Mouse (Mus musculus) embryonic facial prominence, embryonic 11.5 days (tissue): ENCODE measurements at regions not wholly inside any gene's neighbourhood (a gene's known extent, or its start where the extent isn't known, plus 50 kb on each side); places are given as distances from the start of the nearest gene placed in this dataset.

Experiments used
- ATAC-seq: fragments of 200-750 bp; cut with Nextera tagmentation; replicated peaks from 2 replicates; pipeline ENCODE4 v1.8.0; 2017; ENCODE audit warnings: low read depth; ENCODE audit not compliant: insufficient number of reproducible peaks, low FRiP score, low TSS enrichment
- DNase-seq: peaks from one replicate; pipeline ENCODE4 v3.0.0-alpha.2; 2015; ENCODE audit warnings: low spot score
- H3K27ac ChIP-seq: fragments of 300-500 bp; sonication (generic); replicated peaks from 2 replicates; pipeline ENCODE4 v1.5.1; 2014; ENCODE audit warnings: mild to moderate bottlenecking, low read depth, low read length, control low read depth
- H3K27me3 ChIP-seq: fragments of 300-500 bp; sonication (generic); 2 replicates; pipeline ENCODE4 v1.6.1; 2014; ENCODE audit warnings: mild to moderate bottlenecking, low read length, moderate library complexity, mixed read lengths; ENCODE audit not compliant: control insufficient read depth, insufficient read depth
- H3K36me3 ChIP-seq: fragments of 300-500 bp; sonication (generic); replicated peaks from 2 replicates; pipeline ENCODE4 v1.6.1; 2014; ENCODE audit warnings: low read depth, mild to moderate bottlenecking, low read length, moderate library complexity, mixed read lengths; ENCODE audit not compliant: control insufficient read depth, insufficient read depth
- H3K4me1 ChIP-seq: fragments of 300-500 bp; sonication (generic); 2 replicates; pipeline ENCODE4 v1.6.1; 2014; ENCODE audit warnings: low read length, mixed read lengths; ENCODE audit not compliant: control insufficient read depth, insufficient read depth
- H3K4me2 ChIP-seq: fragments of 300-500 bp; sonication (generic); 2 replicates; pipeline ENCODE4 v1.6.1; 2014; ENCODE audit warnings: low read depth, mild to moderate bottlenecking, control low read depth, low read length, moderate library complexity
- H3K4me3 ChIP-seq: fragments of 300-500 bp; sonication (generic); 2 replicates; pipeline ENCODE4 v1.5.1; 2014; ENCODE audit warnings: low read depth, low read length, control low read depth
- H3K9ac ChIP-seq: fragments of 300-500 bp; sonication (generic); replicated peaks from 2 replicates; pipeline ENCODE4 v1.6.1; 2014; ENCODE audit warnings: mild to moderate bottlenecking, control low read depth, low read length
- H3K9me3 ChIP-seq: fragments of 300-500 bp; sonication (generic); replicated peaks from 2 replicates; pipeline ENCODE4 v1.6.1; 2016; ENCODE audit warnings: mild to moderate bottlenecking, low read length, inconsistent platforms, mixed read lengths; ENCODE audit not compliant: control insufficient read depth
- WGBS: fragments of 180-500 bp; shearing (Covaris S2); extraction: QIAGEN DNeasy Blood & Tissue Kit; methylation state at CpG from one replicate; pipeline ENCODE4 v1.1.7; 2014; 5-methylcytosine and 5-hydroxymethylcytosine counted together

DNA sequence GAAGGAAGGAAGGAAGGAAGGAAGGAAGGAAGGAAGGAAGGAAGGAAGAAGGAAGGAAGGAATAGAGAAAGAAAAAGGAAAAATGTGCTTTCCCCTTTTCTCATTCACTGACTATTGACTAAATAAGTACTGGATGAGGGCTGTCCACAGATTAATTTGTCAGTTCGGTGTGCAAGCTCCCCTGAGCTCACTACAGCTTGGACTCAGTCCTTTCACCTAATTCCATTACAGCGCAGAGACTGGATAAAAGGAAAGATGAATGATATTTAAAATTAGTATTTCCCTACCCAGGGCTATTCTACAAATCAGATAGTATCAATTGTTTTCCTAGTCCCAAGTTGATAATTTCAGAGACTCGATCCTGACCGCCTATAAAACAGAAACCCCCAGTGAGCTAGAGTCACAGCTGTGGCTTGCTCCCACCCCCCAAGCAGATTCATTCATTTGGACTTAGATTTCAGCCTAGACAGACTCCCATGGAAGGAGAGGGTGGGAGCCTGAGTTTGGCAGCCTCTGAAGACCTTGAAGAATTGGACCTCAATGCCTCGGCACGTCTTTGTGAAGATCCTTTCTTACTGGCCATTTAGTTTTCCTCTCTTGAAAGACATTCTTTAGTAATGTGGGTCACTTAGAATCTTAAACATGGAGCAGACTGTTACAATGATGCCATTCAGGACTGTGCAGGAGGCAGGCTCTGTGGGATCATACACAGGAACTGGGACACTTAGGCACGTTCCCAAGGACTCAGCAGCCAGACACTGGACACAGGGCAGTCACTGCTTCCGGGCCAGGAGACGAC lies 179.2 kb upstream of the Pabpc6 start:
- Histone ChIP-seq H3K27me3 (no peaks in the 10 kb centered on the region), H3K4me2 (no peak overlapping the region), H3K4me3 (no peak overlapping the region), H3K27ac (no peak overlapping the region), H3K36me3 (no peaks in the 10 kb centered on the region), H3K4me1 (no peaks in the 10 kb centered on the region), H3K9ac (no peak overlapping the region), H3K9me3 (no peaks in the 10 kb centered on the region)
- ATAC-seq (no peak; the same call in 1 of the 2 replicates), DNase-seq (peak; percentile 2)
- WGBS: 52% methylated on average over 9 of the region's 9 CpGs

DNA sequence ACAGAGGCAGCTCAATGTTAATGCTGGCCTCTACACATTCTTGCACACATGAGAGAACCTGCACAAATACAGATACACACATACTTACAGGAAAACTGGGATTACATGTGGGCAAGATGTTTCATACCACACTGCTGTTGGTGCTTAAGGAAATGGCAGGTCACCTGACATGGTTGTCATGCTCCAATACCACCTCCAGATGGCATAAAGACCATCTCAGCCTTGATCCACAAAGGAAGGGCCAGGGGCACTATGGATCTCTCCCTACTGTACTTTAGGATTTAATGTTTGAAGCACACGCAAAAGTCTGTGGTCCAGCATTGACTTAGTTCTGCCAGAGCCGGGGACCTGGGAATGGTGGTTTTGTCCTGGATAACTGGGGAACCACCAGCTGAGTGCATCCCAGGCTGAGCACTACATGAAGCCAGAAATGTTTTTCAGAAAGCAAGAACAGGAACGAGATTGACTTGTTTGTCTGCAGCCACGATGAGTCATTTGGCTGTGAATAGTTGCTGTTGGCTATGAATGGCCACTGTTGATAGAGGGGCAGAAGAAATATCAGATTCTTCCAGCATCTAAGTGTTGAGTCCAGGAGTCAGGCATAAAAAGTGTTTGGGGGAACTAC lies 176.0 kb upstream of the Pabpc6 start:
- no peak overlapping the region for H3K27ac ChIP-seq
- ATAC-seq: no peak
- H3K9me3 ChIP-seq: no peaks in the 10 kb centered on the region
- no peaks in the 10 kb centered on the region for H3K27me3 ChIP-seq
- no peak overlapping the region for H3K9ac ChIP-seq
- H3K4me2 ChIP-seq: no peak overlapping the region
- no peak for DNase-seq
- no peaks in the 10 kb centered on the region for H3K4me1 ChIP-seq
- no peaks in the 10 kb centered on the region for H3K36me3 ChIP-seq
- 79% methylated on average over 4 of the region's 4 CpGs for WGBS
- no peak overlapping the region for H3K4me3 ChIP-seq

GRCm38 (mm10) chr17:9841103-9841502 lies 171.6 kb upstream of the Pabpc6 start:
- no peaks in the 10 kb centered on the region for H3K36me3 ChIP-seq
- ATAC-seq (no peak), DNase-seq (no peak)
- no peak overlapping the region for H3K4me2 ChIP-seq
- no peak overlapping the region for H3K9ac ChIP-seq
- no peaks in the 10 kb centered on the region for H3K4me1 ChIP-seq
- no peaks in the 10 kb centered on the region for H3K27me3 ChIP-seq
- no peak overlapping the region for H3K27ac ChIP-seq
- H3K9me3 ChIP-seq: no peaks in the 10 kb centered on the region
- 90% methylated on average over 2 of the region's 2 CpGs for WGBS
- no peak overlapping the region for H3K4me3 ChIP-seq

GRCm38 (mm10) chr17:9839256-9839655 lies 169.7 kb upstream of the Pabpc6 start:
- DNase-seq: no peak
- no peaks in the 10 kb centered on the region for H3K4me1 ChIP-seq
- no peak for ATAC-seq
- H3K9ac ChIP-seq: no peak overlapping the region
- H3K4me2 ChIP-seq: no peak overlapping the region
- no peak overlapping the region for H3K27ac ChIP-seq
- no peaks in the 10 kb centered on the region for H3K9me3 ChIP-seq
- H3K4me3 ChIP-seq: no peak overlapping the region
- no peaks in the 10 kb centered on the region for H3K27me3 ChIP-seq
- H3K36me3 ChIP-seq: no peaks in the 10 kb centered on the region
- WGBS: 89% methylated on average over 7 of the region's 7 CpGs

- H3K36me3 ChIP-seq: no peaks in the 10 kb centered on the region
- no peak for DNase-seq
- no peak overlapping the region for H3K4me2 ChIP-seq
- H3K4me1 ChIP-seq: no peaks in the 10 kb centered on the region
- no peak overlapping the region for H3K9ac ChIP-seq
- H3K27me3 ChIP-seq: no peaks in the 10 kb centered on the region
- no peak overlapping the region for H3K4me3 ChIP-seq
- no peaks in the 10 kb centered on the region for H3K9me3 ChIP-seq
- no peak for ATAC-seq
- WGBS: 78% methylated on average over 7 of the region's 7 CpGs
- no peak overlapping the region for H3K27ac ChIP-seq
These were observed 167.7 kb upstream of the Pabpc6 start for GRCm38 (mm10) chr17:9836995-9837842.

GRCm38 (mm10) chr17:9829895-9830294 lies 160.4 kb upstream of the Pabpc6 start:
- Histone ChIP-seq H3K27ac (no peak overlapping the region), H3K4me3 (no peak overlapping the region), H3K9ac (no peak overlapping the region), H3K36me3 (no peaks in the 10 kb centered on the region), H3K4me1 (no peaks in the 10 kb centered on the region), H3K9me3 (no peaks in the 10 kb centered on the region), H3K4me2 (no peak overlapping the region), H3K27me3 (no peaks in the 10 kb centered on the region)
- ATAC-seq (no peak), DNase-seq (no peak)
- 78% methylated on average over 5 of the region's 5 CpGs for WGBS

- DNase-seq (no peak), ATAC-seq (no peak)
- no peaks in the 10 kb centered on the region for H3K4me1 ChIP-seq
- no peak overlapping the region for H3K4me3 ChIP-seq
- H3K27me3 ChIP-seq: no peaks in the 10 kb centered on the region
- H3K4me2 ChIP-seq: no peak overlapping the region
- no peaks in the 10 kb centered on the region for H3K9me3 ChIP-seq
- no peak overlapping the region for H3K27ac ChIP-seq
- no peaks in the 10 kb centered on the region for H3K36me3 ChIP-seq
- no peak overlapping the region for H3K9ac ChIP-seq
- 87% methylated on average over 4 of the region's 4 CpGs for WGBS
These were observed 151.8 kb upstream of the Pabpc6 start for GRCm38 (mm10) chr17:9821358-9821757.

GRCm38 (mm10) chr17:9817056-9817455 lies 147.5 kb upstream of the Pabpc6 start:
- Histone ChIP-seq H3K27me3 (no peaks in the 10 kb centered on the region), H3K4me2 (no peak overlapping the region), H3K9me3 (no peaks in the 10 kb centered on the region), H3K4me3 (no peak overlapping the region), H3K4me1 (no peaks in the 10 kb centered on the region), H3K36me3 (no peaks in the 10 kb centered on the region), H3K27ac (no peak overlapping the region), H3K9ac (no peak overlapping the region)
- ATAC-seq (no peak), DNase-seq (no peak)
